Mouse (Mus musculus) midbrain, postnatal 0 days (tissue): Measurements from ENCODE around the gene Ergic1. TPM values are rescaled to one million over a fixed set of nuclear protein-coding genes. Genes with fewer than 3 reads are reported as not detected.

Source experiments
- ATAC-seq: fragments of 200-750 bp; cut with Nextera tagmentation; 2 replicates; pipeline ENCODE4 v1.8.0; 2017; ENCODE audit warnings: moderate number of reproducible peaks, mild to moderate bottlenecking, moderate TSS enrichment, moderate library complexity; ENCODE audit not compliant: low FRiP score
- DNase-seq: peaks from one replicate; pipeline ENCODE4 v3.0.0-alpha.2; 2015; ENCODE audit warnings: low spot score
- H3K27ac ChIP-seq: fragments of 300-500 bp; sonication (generic); 2 replicates; pipeline ENCODE4 v1.5.1; 2014; ENCODE audit warnings: low read depth, mild to moderate bottlenecking, low read length, mixed read lengths
- H3K27me3 ChIP-seq: fragments of 300-500 bp; sonication (generic); 2 replicates; pipeline ENCODE4 v1.6.1; 2014; ENCODE audit warnings: low read length, control low read depth, mixed read lengths; ENCODE audit not compliant: insufficient read depth
- H3K36me3 ChIP-seq: fragments of 300-500 bp; sonication (generic); 2 replicates; pipeline ENCODE4 v1.6.1; 2014; ENCODE audit warnings: low read length, control low read depth, mixed read lengths; ENCODE audit not compliant: insufficient read depth
- H3K4me1 ChIP-seq: fragments of 300-500 bp; sonication (generic); 2 replicates; pipeline ENCODE4 v1.6.1; 2014; ENCODE audit warnings: mild to moderate bottlenecking, control low read depth, antibody characterized with exemption, low read length, mixed read lengths; ENCODE audit not compliant: insufficient read depth
- H3K4me2 ChIP-seq: fragments of 300-500 bp; sonication (generic); 2 replicates; pipeline ENCODE4 v1.6.1; 2014; ENCODE audit warnings: low read depth, mild to moderate bottlenecking, low read length, mixed read lengths; ENCODE audit not compliant: poor library complexity, severe bottlenecking
- H3K4me3 ChIP-seq: fragments of 300-500 bp; sonication (generic); 2 replicates; pipeline ENCODE4 v1.5.1; 2014; ENCODE audit warnings: low read depth, mild to moderate bottlenecking, low read length, moderate library complexity
- H3K9ac ChIP-seq: fragments of 300-500 bp; sonication (generic); replicated peaks from 2 replicates; pipeline ENCODE4 v1.6.1; 2014; ENCODE audit warnings: mild to moderate bottlenecking, low read length, moderate library complexity, mixed read lengths; ENCODE audit not compliant: poor library complexity, severe bottlenecking
- H3K9me3 ChIP-seq: fragments of 300-500 bp; sonication (generic); 2 replicates; pipeline ENCODE4 v1.6.1; 2016; ENCODE audit warnings: low read length, control low read depth
- CTCF ChIP-seq: IDR thresholded peaks from 2 replicates; pipeline ENCODE4 v1.5.1; 2016; ENCODE audit warnings: antibody characterized with exemption, mild to moderate bottlenecking
- WGBS: fragments of 180-500 bp; shearing (Covaris S2); extraction: QIAGEN DNeasy Blood & Tissue Kit; methylation state at CpG from one replicate; pipeline ENCODE4 v1.1.7; 2014; 5-methylcytosine and 5-hydroxymethylcytosine counted together
- polyA plus RNA-seq: library from polyadenylated mRNA; unstranded; fragments of >200 nt; fragmentation: Nextera tagmentation; extraction: Ambion mirVana; gene quantifications from 2 replicates; pipeline ENCODE4 v1.2.1, GENCODE M21; 2015
- total RNA-seq: library from RNA; depleted of rRNA; stranded (reverse); fragments of >200 nt; gene quantifications from 2 replicates; pipeline ENCODE4 v1.2.3, GENCODE M21; 2014

Ergic1 gene
- total and polyA plus RNA-seq, 2 experiments from 2014 or later = 99.6 to 216 TPM

DNA sequence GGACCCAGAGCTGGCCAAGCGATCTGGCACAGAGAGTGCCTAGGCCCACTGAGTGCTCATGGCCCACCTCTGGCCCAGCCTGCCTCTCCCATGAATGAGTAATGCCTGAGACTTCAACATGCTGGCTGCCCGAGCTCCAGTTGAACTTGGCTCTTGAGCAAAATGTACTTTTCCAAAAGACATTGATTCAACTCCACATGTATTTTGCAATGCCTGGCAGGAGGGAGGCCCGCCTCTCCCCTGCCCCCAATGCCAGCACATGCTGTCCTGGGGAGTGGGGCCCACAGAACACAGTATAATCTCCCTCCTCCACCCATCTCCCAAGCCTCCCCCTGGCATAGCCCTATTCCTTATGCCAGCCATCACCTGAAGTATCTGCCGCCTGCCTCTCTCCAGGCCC lies 31.2 kb downstream of the Ergic1 start:
- no peaks in the 10 kb centered on the region for H3K9me3 ChIP-seq
- 85% methylated on average over 4 of the region's 4 CpGs for WGBS
- no peak overlapping the region for H3K27ac ChIP-seq
- TF ChIP-seq CTCF = no peak
- DNase-seq (no peak), ATAC-seq (no peak)
- H3K4me3 ChIP-seq = no peak overlapping the region
- H3K9ac ChIP-seq = no peak overlapping the region
- peaks cover 6% of the 10 kb centered on the region; the same call in 1 of the 2 replicates for H3K4me1 ChIP-seq
- H3K27me3 ChIP-seq = no peaks in the 10 kb centered on the region
- no peak overlapping the region for H3K4me2 ChIP-seq
- 0 out of 2 replicates have a peak, but pooled peaks cover 6% of the 10 kb centered on the region for H3K36me3 ChIP-seq

DNA sequence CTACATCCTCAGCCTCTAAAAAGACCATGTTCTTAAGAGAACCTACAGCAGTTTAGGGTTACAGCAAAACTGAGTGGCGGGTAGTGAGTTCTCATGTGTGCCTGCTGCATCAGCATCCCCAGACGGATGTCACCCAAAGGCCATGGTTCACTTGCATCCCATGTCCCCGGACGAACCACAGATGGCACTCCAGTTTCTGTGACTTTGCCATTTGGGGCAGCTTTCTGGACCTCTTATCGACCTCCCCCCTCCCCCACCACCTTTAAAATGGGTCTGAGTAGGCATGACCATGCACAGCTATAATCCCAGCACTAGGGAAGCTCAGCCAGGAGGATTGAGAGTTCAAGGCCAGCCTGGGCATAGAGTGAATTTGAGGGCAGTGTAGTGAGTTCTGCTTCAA lies 31.9 kb downstream of the Ergic1 start:
- H3K9me3 ChIP-seq = no peaks in the 10 kb centered on the region
- no peak overlapping the region for H3K27ac ChIP-seq
- 0 out of 2 replicates have a peak, but pooled peaks cover 6% of the 10 kb centered on the region for H3K36me3 ChIP-seq
- no peak for TF ChIP-seq CTCF
- H3K4me3 ChIP-seq = no peak overlapping the region
- 96% methylated on average over 5 of the region's 5 CpGs for WGBS
- no peaks in the 10 kb centered on the region for H3K27me3 ChIP-seq
- H3K4me2 ChIP-seq = no peak overlapping the region
- no peak for DNase-seq
- H3K4me1 ChIP-seq = peaks cover 6% of the 10 kb centered on the region; the same call in 1 of the 2 replicates
- ATAC-seq = no peak
- H3K9ac ChIP-seq = no peak overlapping the region

DNA sequence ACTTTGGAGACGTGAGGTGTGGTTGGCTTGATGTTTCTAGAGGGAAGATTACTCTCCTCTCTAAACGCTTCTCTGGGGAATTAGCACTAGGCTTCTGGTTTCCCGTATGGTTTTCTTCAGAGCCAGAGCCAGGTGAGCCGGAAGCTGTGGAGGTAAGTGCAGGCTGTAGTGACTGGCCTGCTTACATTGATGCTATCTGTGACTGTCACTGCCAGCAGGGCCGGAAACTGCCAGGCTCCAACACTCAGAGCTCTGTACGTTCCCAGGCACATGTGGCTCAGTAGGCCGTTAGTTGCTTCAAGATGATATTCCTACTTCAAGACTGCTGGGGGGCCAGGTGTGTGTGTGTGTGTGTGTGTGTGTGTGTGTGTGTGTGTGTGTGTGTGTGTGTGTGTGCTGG lies 32.9 kb downstream of the Ergic1 start:
- no peak overlapping the region for H3K4me2 ChIP-seq
- 0 out of 2 replicates have a peak, but pooled peaks cover 4% of the 10 kb centered on the region for H3K36me3 ChIP-seq
- H3K27ac ChIP-seq = no peak overlapping the region
- H3K9me3 ChIP-seq = no peaks in the 10 kb centered on the region
- no peak for DNase-seq
- no peak overlapping the region for H3K9ac ChIP-seq
- TF ChIP-seq CTCF = no peak
- no peak overlapping the region for H3K4me3 ChIP-seq
- H3K4me1 ChIP-seq = peaks cover 6% of the 10 kb centered on the region; the same call in 1 of the 2 replicates
- no peak for ATAC-seq
- H3K27me3 ChIP-seq = no peaks in the 10 kb centered on the region
- WGBS = 90% methylated on average over 7 of the region's 7 CpGs

DNA sequence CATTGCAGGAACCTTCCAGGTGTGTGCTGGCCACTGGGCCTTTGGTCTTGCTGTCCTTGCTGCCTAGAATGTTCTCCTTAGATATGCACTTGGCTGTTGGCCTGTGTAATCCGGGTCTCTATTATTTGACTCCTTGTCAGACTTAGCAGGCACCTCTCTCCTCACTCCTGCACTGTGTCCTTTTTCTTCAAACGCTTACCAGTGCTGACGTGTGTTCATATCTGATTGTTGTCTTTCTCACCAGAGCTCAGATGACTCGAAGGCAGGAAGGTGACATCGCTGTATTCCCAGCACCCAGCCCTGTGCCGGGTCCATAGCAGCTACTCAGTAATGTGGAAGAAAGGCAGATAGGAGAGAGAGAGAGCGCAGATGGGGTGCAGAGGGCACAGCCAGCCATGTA lies 33.7 kb downstream of the Ergic1 start:
- DNase-seq (no peak), ATAC-seq (no peak)
- no peak overlapping the region for H3K4me3 ChIP-seq
- no peaks in the 10 kb centered on the region for H3K9me3 ChIP-seq
- H3K9ac ChIP-seq = no peak overlapping the region
- no peaks in the 10 kb centered on the region for H3K27me3 ChIP-seq
- H3K4me2 ChIP-seq = no peak overlapping the region
- peaks cover 6% of the 10 kb centered on the region; the same call in 1 of the 2 replicates for H3K4me1 ChIP-seq
- H3K36me3 ChIP-seq = 0 out of 2 replicates have a peak, but pooled peaks cover 4% of the 10 kb centered on the region
- H3K27ac ChIP-seq = no peak overlapping the region; the same call in 1 of the 2 replicates
- TF ChIP-seq CTCF = no peak
- 90% methylated on average over 7 of the region's 7 CpGs for WGBS

- 61% methylated on average over 7 of the region's 7 CpGs for WGBS
- no peak overlapping the region for H3K4me3 ChIP-seq
- peaks cover 6% of the 10 kb centered on the region; the same call in 1 of the 2 replicates for H3K4me1 ChIP-seq
- ATAC-seq (no peak), DNase-seq (no peak)
- no peak overlapping the region for H3K9ac ChIP-seq
- no peaks in the 10 kb centered on the region for H3K27me3 ChIP-seq
- no peak for TF ChIP-seq CTCF
- no peaks in the 10 kb centered on the region for H3K9me3 ChIP-seq
- H3K4me2 ChIP-seq = no peak overlapping the region
- H3K36me3 ChIP-seq = 0 out of 2 replicates have a peak, but pooled peaks cover 4% of the 10 kb centered on the region
- H3K27ac ChIP-seq = peak overlapping the region; percentile 47; the same call in 1 of the 2 replicates
These were observed 34.3 kb downstream of the Ergic1 start for GRCm38 (mm10) chr17:26595448-26596167.

GRCm38 (mm10) chr17:26596168-26596658 lies 34.9 kb downstream of the Ergic1 start:
- H3K36me3 ChIP-seq = 0 out of 2 replicates have a peak, but pooled peaks cover 4% of the 10 kb centered on the region
- no peak overlapping the region for H3K9ac ChIP-seq
- no peak overlapping the region for H3K4me3 ChIP-seq
- peaks cover 6% of the 10 kb centered on the region; the same call in 1 of the 2 replicates for H3K4me1 ChIP-seq
- H3K9me3 ChIP-seq = no peaks in the 10 kb centered on the region
- 42% methylated on average over 7 of the region's 7 CpGs for WGBS
- ATAC-seq (no peak), DNase-seq (peak; percentile 68)
- no peaks in the 10 kb centered on the region for H3K27me3 ChIP-seq
- H3K27ac ChIP-seq = 0 out of 2 replicates have a peak overlapping the region, but pooled peaks have one; percentile 47
- no peak overlapping the region for H3K4me2 ChIP-seq
- no peak for TF ChIP-seq CTCF
